Mouse (Mus musculus): ENCODE results near the gene Pyroxd2.

DNA sequence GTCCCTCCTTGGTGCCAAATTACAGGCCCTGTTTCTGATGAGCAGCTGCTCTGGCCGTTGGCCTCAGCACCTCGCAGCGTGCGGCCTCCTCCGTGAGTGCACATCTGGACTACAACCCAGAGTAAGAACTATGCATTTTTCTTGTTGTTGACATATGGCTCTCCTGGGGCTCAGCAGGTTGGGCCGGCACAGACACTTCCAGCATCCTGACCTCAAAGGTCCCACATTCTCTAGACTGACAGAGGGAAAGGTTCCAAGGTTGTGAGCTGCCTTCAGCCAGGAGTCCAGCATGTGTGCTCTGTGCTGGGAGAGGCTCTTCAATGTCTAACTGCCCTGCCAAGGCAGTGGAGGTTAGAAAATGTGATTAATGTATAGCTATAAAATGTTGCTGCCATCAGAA, 55.2 kb downstream of the Pyroxd2 start:
- no peak for TF ChIP-seq CTCF (conservative IDR thresholded peaks at IDR 0.05; ENCODE audit: low read length)
- no peak for TF ChIP-seq NANOG (IDR thresholded peaks at IDR 0.05; ENCODE audit: borderline replicate concordance, low read length)
- TF ChIP-seq POU5F1 (IDR thresholded peaks at IDR 0.05; ENCODE audit: borderline replicate concordance, low read length), result no peak
